Mouse (Mus musculus) CH12F3 (cell line): Measurements from ENCODE around the gene Rad51ap1.

ENCODE experiments used
- in situ Hi-C: fragments of 300-500 bp; cut with MboI; formaldehyde crosslinking; loops from 2 replicates; pipeline ENCODE4 v1.14.3; 2020; ENCODE audit warnings: low sequenced_read_pairs

Gene Rad51ap1

DNA sequence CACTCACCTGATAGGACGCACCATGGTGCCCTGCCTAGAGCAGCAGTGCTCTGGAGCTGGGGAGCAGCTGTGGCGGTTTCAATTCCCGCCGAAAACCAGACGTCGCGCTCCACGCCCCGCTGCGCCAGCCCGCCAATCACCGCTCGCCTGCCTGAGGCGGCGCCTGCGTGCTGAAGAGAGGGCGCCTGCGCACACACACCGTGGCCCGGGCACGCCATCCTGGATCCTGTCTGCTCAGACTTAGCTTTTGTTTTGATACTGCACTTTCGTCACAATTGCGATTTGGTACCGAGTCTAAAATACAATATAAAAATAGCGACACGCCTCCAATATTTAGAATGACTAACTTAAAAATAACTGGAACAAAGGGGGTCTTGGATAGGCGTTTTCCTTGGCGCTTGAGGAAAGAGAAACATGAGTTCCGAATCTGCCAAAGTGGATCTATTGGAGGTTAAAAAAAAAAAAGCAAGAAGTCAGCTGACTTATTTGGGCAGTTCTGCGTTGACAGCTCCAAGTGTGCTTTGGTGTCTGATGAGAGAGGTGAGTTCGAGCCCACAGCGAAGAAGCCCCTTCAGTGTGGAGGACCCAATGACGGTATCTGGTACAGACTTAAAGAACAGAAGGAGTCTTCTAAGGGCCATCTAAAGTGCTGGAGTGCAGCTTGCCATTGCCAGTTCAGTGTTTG is at the start of gene Rad51ap1, which contains the start of gene D6Wsu163e:
Gene Rad51ap1 (minus strand): TSS at position 101 of the 685 bp plus-strand sequence.
Gene D6Wsu163e (plus strand): TSS at position 476 of the 685 bp plus-strand sequence.
- in situ Hi-C loops: loop anchor here (10.0 kb wide), 3 partner anchors 115 to 185 kb away; no protein-coding TSS in a partner anchor

GRCm38 (mm10) chr6:126981539-126982234 is 42.3 kb upstream of the Rad51ap1 start:
- in situ Hi-C loops: no loop called here

DNA sequence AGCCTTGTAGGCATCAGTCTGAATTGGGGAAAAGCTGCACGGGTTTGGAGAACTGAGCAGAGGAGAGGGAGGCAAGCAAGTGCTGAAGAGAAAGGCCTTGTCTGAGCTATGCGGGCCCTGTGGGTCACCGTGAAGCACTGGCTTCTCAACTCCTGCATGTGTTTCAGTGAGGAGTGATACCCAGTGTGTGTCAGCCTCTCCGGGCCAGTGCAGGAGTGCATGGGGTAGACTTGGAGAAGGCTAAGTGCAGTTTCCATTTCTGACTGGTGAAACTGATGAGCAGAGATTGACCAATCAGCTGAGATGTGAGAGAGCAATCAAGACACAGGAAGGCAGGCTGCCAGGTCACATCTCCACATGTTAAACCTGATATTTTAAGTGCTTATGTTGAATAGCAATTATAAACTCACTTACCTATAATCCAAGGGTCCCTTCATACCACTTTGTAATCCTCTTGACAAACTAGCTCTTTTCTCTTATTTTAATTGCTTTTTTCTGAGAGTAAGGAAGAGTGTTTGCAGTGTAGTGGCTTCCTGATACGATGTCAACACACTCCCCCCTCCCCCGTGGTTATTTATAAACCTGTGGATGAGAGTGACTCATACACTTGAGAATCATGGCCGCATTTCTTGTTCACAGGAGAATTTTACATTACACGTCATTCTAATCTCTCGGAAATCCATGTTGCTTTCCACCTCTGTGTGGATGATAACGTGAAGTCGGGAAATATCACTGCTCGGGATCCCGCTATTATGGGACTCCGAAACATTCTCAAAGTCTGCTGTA is 27.0 kb upstream of the Rad51ap1 start:
- in situ Hi-C loops: no loop called here

GRCm38 (mm10) chr6:126963426-126963825 is 24.0 kb upstream of the Rad51ap1 start:
- in situ Hi-C loops: no loop called here

DNA sequence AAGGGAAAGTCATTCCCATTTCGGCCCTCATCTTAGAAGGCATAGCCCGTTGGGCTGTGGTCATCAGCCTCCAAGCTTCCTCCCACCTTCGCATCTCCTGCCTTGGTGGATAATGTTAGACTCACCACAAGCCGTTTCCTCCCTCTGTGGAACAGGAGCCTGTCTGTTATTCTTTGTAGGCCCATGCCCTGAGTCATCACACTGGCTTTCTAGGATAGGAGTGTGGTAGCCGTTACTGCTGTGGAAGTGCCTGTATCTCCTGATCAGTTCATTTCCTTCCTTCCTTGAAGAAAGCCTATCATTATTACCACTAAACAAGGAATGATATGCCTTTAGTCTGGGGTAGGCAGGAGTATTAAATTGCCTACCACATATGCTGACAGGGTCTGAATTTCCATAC is 23.3 kb upstream of the Rad51ap1 start:
- in situ Hi-C loops: no loop called here

- in situ Hi-C loops: no loop called here
These were observed 22.1 kb upstream of the Rad51ap1 start for GRCm38 (mm10) chr6:126961371-126962018.

DNA sequence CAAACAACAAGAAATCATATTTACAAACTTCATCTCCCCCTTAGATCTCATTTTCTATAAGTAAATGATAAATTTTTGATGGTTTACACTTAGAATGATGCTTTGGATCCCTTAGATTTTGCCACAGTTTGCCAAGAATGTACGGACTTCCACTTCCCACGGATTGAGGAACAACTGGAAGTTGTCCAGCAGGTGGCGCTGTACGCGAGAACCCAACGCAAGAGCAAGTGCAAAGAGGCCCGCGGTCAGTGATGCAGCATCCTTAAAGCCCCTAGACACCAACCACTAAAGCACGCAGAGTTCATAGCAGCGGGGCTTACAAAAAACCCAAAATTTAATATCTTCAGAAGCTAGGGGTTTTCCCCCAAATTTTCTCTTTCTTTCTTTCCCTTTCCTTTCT is 16.3 kb upstream of the Rad51ap1 start:
- in situ Hi-C loops: no loop called here

DNA sequence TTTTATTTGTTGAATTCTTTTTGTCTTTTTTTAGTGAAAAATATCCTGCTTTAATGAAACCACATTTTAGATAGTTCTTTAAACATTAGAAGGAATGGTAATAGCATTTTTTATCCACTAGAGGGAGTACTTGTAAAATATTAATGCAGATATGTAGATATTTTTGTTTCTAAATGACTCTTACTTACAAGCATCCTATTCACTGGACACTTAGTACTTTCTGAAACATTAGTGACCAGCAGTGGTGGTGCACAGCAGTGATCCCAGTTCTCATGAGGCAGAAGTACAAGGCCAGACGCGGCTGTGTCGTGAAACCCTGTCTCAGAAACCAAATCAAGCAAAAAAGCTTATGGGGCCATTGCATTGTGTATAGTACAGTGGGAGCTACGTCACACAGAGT is 8.9 kb upstream of the Rad51ap1 start:
- in situ Hi-C loops: loop anchor here (10.0 kb wide), 1 partner anchor 176 kb away; no protein-coding TSS in a partner anchor

- in situ Hi-C loops: loop anchor here (10.0 kb wide), 1 partner anchor 184 kb away; no protein-coding TSS in a partner anchor
These were observed 1.1 kb upstream of the Rad51ap1 start for GRCm38 (mm10) chr6:126940451-126940850.

DNA sequence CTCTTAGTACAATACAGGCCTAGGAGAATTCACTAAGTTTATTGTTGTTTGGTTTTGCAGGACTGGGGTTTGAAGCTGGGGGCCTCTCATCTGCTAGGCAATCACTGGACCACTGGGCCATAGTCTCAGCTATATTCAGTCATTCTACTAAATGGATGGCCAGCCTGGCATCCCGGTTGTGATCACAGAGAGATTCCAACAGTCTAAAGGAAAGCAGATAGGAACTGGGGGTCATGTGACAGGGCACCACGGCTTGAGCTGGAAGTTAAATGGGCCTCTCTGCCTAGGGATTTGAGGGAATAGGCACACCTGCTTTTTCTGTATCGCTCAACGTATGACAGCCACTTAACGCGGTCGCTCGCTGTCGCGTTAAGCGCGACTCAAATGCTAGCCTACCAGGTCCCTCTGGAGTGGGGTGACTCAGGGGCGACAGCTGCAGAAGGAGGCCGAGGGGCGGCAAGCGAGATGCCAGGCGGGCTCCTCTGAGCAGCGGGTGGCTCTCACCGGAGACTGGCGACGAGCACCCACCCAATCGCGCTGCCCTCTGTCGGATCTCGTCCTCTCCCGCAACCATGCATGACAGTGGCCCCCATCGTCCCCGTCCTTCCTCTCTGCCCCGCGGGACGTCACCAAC is 417 bp downstream of the Rad51ap1 start:
- in situ Hi-C loops: loop anchor here (10.0 kb wide), 2 partner anchors 114 to 144 kb away; no protein-coding TSS in a partner anchor

DNA sequence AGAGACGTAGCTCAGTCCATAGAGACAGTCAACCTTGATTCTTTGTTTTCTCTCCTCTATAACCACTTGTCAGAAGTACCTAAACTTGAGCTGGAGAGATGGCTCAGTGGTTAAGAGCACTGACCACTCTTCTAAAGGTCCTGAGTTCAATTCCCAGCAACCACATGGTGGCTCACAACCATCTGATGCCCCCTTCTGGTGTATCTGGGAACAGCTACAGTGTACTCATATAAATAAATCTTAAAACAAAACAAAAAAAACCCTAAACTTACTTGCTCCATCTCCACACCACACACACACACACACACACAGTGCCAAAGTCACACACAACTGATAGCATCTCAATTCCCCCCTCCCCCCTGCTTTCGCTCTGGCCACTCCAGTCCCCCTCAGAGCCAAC is 1.3 kb downstream of the Rad51ap1 start:
- in situ Hi-C loops: loop anchor here (10.0 kb wide), 2 partner anchors 113 to 143 kb away; no protein-coding TSS in a partner anchor

DNA sequence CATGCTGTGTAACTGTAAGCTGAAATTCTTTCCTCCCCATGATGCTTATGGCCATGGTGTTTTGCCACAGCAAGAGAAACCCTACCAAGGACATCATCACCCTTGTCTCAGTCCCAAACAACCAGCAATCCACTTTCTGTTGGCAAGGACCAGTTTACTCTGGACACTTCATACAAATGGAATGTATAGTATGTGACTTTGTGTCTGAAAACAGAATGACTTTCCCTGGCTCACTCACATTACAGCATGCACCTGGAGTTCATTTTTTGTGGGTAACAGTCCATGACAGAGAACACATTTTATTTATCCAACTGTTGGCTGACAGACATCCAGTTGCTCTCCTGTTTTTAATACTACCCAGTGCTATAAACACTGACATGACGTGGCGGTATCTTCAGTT is 6.5 kb downstream of the Rad51ap1 start:
- in situ Hi-C loops: loop anchor here (10.0 kb wide), 2 partner anchors 108 to 138 kb away; no protein-coding TSS in a partner anchor

GRCm38 (mm10) chr6:126921111-126921881 is 18.1 kb downstream of the Rad51ap1 start, which contains the start of gene Dyrk4:
Gene Dyrk4 (minus strand): TSS chr6:126921839.
- in situ Hi-C loops: no loop called here

DNA sequence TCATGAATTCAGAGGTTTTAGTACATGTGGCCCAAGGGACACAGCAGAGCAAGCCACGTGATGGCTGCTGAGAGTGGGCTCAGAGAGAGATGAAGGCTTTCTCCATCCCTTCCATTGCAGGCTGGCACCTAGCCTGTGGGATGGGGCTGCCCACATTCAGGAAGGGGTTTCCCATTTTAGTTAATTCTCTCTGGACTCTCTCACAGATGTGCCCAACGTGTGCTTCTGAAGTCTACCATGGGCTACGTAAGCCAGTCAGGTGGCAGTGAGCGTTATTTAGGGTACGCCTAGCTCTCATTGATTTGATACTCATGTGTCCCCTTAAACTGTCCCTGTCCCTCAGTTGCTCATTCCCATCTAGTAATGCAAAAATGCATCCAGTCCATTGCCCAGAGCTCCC is 24.5 kb downstream of the Rad51ap1 start:
- in situ Hi-C loops: no loop called here

DNA sequence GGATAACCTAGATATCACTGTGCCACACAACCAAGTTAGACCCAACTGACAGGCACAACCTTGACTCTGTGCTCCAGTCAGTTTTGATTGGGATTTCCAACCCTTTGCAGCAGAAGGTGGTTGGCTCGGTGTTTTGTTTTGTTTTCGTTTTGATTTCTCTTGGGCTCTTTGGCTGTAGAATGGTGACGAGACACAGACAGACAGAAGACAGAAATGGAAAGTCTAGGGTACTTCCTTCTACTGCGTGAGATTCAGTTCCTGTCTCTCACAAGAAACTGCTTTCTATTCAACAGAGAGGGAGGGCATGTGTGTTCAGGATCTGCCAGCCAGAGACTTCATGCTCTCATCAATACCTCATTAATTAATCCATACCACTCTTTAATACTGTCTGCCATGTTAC is 28.7 kb downstream of the Rad51ap1 start:
- in situ Hi-C loops: no loop called here

- in situ Hi-C loops: no loop called here
These were observed 31.5 kb downstream of the Rad51ap1 start for GRCm38 (mm10) chr6:126907876-126908275.

- in situ Hi-C loops: no loop called here
These were observed 32.0 kb downstream of the Rad51ap1 start for GRCm38 (mm10) chr6:126907378-126907777.

DNA sequence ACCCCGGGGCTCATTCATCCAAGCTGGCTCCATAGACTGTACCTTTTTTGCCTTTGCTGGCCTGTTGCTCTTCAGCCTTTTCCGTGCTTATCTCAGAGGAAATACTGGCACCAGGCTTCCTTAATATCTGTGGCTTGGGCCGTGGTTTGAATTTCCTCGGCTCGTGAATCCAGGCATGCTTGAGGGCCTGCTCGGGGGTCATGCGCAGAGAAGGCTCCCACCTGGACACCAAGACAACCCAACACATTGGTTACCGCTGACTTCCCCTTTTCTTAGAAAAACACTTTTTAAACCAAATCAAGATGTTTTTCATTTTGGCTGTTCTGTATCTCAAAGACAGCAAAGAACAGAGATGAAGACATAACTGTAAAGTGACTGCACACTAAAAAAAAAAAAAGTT is 62.3 kb downstream of the Rad51ap1 start:
- in situ Hi-C loops: no loop called here
